In the genomic region with DNA sequence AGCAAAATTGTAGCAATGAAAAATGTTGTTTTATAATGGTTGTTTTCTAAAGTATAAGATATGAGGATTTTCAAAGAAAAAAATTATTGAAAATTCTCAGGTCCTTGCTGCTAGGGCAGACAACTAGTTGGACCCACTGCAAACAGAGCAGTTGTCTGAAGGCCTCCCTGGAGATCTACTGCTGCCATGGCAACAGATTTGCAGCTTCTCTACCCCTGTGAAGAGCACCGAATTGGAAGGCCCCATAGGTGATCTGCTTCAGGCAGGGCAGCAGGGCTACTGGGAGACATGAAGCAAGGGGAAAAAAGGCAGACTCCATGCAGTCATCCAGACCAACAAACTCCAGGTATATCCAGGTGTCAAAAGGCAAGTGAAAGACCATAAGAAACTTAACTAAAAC, we compare ENCODE assay signal across 19 mouse cellular contexts.
DNase-seq lines count a peak whose midpoint lies in the region; ATAC-seq and TF ChIP-seq lines count a peak whose summit lies in the region.
"Had no signal": no experiment of that assay in that cellular context is flagged by ENCODE, and none has a peak within 500 bp of the region (broad histone marks: within the 10 kb centered on the region; RNA-seq: fewer than 3 reads in every experiment).

No protein-coding gene starts in this region.

- H3K4me1 ChIP-seq in forebrain, embryonic 12.5 days: no peaks in the 10 kb centered on the region
- H3K4me1 ChIP-seq in forebrain, postnatal 0 days (ENCODE audit: insufficient read depth): no peaks in the 10 kb centered on the region
- peaks cover 3% of the 10 kb centered on the region; the same call in 1 of the 2 replicates for H3K4me1 ChIP-seq in hindbrain, embryonic 13.5 days (replicated peaks)
- H3K4me1 ChIP-seq in midbrain, postnatal 0 days (ENCODE audit: insufficient read depth, low read length): no peaks in the 10 kb centered on the region
- no peaks in the 10 kb centered on the region for H3K4me1 ChIP-seq in liver, embryonic 11.5 days (replicated peaks; ENCODE audit: control insufficient read depth, insufficient read depth, low read length)
- H3K4me1 ChIP-seq: embryonic facial prominence, embryonic 12.5 days; heart, embryonic 12.5 days; limb, embryonic 10.5 days; liver, embryonic 13.5 days; lung, embryonic 15.5 days had no signal

- peak; percentile 58; the same call in 1 of the 2 replicates for ATAC-seq in forebrain, embryonic 12.5 days (ENCODE audit: low FRiP score)
- ATAC-seq in forebrain, postnatal 0 days: no peak
- ATAC-seq in hindbrain, embryonic 13.5 days (ENCODE audit: low FRiP score): peak; percentile 46; the same call in 1 of the 2 replicates
- ATAC-seq in midbrain, postnatal 0 days (ENCODE audit: low FRiP score): no peak
- no peak for ATAC-seq in liver, embryonic 11.5 days (replicated peaks; ENCODE audit: low FRiP score)
- ATAC-seq: intestine, embryonic 16.5 days; Patski had no signal

- no peaks in the 10 kb centered on the region for H3K36me3 ChIP-seq in forebrain, embryonic 12.5 days (replicated peaks)
- H3K36me3 ChIP-seq in forebrain, postnatal 0 days (ENCODE audit: insufficient read depth): no peaks in the 10 kb centered on the region
- no peaks in the 10 kb centered on the region for H3K36me3 ChIP-seq in hindbrain, embryonic 13.5 days
- no peaks in the 10 kb centered on the region for H3K36me3 ChIP-seq in midbrain, postnatal 0 days (ENCODE audit: insufficient read depth, low read length)
- no peaks in the 10 kb centered on the region for H3K36me3 ChIP-seq in liver, embryonic 11.5 days (ENCODE audit: control insufficient read depth, insufficient read depth, low read length)
- H3K36me3 ChIP-seq: embryonic facial prominence, embryonic 12.5 days; heart, embryonic 12.5 days; limb, embryonic 10.5 days; liver, embryonic 13.5 days; lung, embryonic 15.5 days had no signal

- no peak overlapping the region for H3K27ac ChIP-seq in forebrain, embryonic 12.5 days
- H3K27ac ChIP-seq in forebrain, postnatal 0 days (ENCODE audit: low read depth, low read length): no peak overlapping the region
- H3K27ac ChIP-seq in hindbrain, embryonic 13.5 days: no peak overlapping the region
- H3K27ac ChIP-seq in midbrain, postnatal 0 days (ENCODE audit: low read depth, low read length): no peak overlapping the region
- H3K27ac ChIP-seq in liver, embryonic 11.5 days (ENCODE audit: low read depth, low read length): no peak overlapping the region
- H3K27ac ChIP-seq: embryonic facial prominence, embryonic 12.5 days; limb, embryonic 10.5 days; liver, embryonic 13.5 days; lung, embryonic 15.5 days had no signal

- no peak overlapping the region for H3K4me3 ChIP-seq in forebrain, embryonic 12.5 days (replicated peaks)
- H3K4me3 ChIP-seq in forebrain, postnatal 0 days (ENCODE audit: low read depth, low read length): no peak overlapping the region
- no peak overlapping the region for H3K4me3 ChIP-seq in hindbrain, embryonic 13.5 days
- H3K4me3 ChIP-seq in midbrain, postnatal 0 days (ENCODE audit: low read depth, low read length): no peak overlapping the region
- no peak overlapping the region for H3K4me3 ChIP-seq in liver, embryonic 11.5 days (ENCODE audit: low read depth, low read length)
- H3K4me3 ChIP-seq: embryonic facial prominence, embryonic 12.5 days; heart, embryonic 12.5 days; limb, embryonic 10.5 days; liver, embryonic 13.5 days; lung, embryonic 15.5 days; myocyte had no signal

- H3K4me2 ChIP-seq in forebrain, embryonic 12.5 days: no peak overlapping the region
- no peak overlapping the region for H3K4me2 ChIP-seq in forebrain, postnatal 0 days (ENCODE audit: low read depth)
- no peak overlapping the region for H3K4me2 ChIP-seq in hindbrain, embryonic 13.5 days
- H3K4me2 ChIP-seq in midbrain, postnatal 0 days (ENCODE audit: low read depth, low read length, poor library complexity, severe bottlenecking): no peak overlapping the region
- no peak overlapping the region for H3K4me2 ChIP-seq in liver, embryonic 11.5 days
- H3K4me2 ChIP-seq: embryonic facial prominence, embryonic 12.5 days; heart, embryonic 12.5 days; liver, embryonic 13.5 days; lung, embryonic 15.5 days had no signal

- TF ChIP-seq CTCF in forebrain, postnatal 0 days (IDR thresholded peaks at IDR 0.05; ENCODE audit: low read depth): no peak
- no peak for TF ChIP-seq CTCF in midbrain, postnatal 0 days (IDR thresholded peaks at IDR 0.05)

- H3K9ac ChIP-seq in forebrain, embryonic 12.5 days: no peak overlapping the region
- no peak overlapping the region for H3K9ac ChIP-seq in forebrain, postnatal 0 days
- H3K9ac ChIP-seq in hindbrain, embryonic 13.5 days: no peak overlapping the region
- no peak overlapping the region for H3K9ac ChIP-seq in midbrain, postnatal 0 days (replicated peaks; ENCODE audit: low read length, poor library complexity, severe bottlenecking)
- no peak overlapping the region for H3K9ac ChIP-seq in liver, embryonic 11.5 days (ENCODE audit: low read depth, low read length)
- H3K9ac ChIP-seq: embryonic facial prominence, embryonic 12.5 days; heart, embryonic 12.5 days; liver, embryonic 13.5 days; lung, embryonic 15.5 days had no signal

- no peaks in the 10 kb centered on the region for H3K27me3 ChIP-seq in forebrain, embryonic 12.5 days
- H3K27me3 ChIP-seq in forebrain, postnatal 0 days (ENCODE audit: insufficient read depth, low read length): no peaks in the 10 kb centered on the region
- no peaks in the 10 kb centered on the region for H3K27me3 ChIP-seq in hindbrain, embryonic 13.5 days
- H3K27me3 ChIP-seq in midbrain, postnatal 0 days (ENCODE audit: insufficient read depth, low read length): no peaks in the 10 kb centered on the region
- no peaks in the 10 kb centered on the region for H3K27me3 ChIP-seq in liver, embryonic 11.5 days (replicated peaks; ENCODE audit: control insufficient read depth, insufficient read depth, low read length)
- H3K27me3 ChIP-seq: embryonic facial prominence, embryonic 12.5 days; heart, embryonic 12.5 days; liver, embryonic 13.5 days; lung, embryonic 15.5 days; Patski had no signal

- no peak for DNase-seq in forebrain, postnatal 0 days
- peak; percentile 74 for DNase-seq in brain, adult 2 months (ENCODE audit: low read depth, low spot score)
- peak; percentile 46 for DNase-seq in midbrain, postnatal 0 days (ENCODE audit: low spot score)
- DNase-seq in kidney, adult 11 months: no peak
- DNase-seq in liver, embryonic 11.5 days (ENCODE audit: low spot score): no peak
- DNase-seq: adrenal gland, postnatal 25 days; gastrocnemius, postnatal 36 days; heart, postnatal 36 days; liver, embryonic 13.5 days; thymus, adult 2 months had no signal

- no peaks in the 10 kb centered on the region for H3K9me3 ChIP-seq in forebrain, embryonic 12.5 days
- no peaks in the 10 kb centered on the region for H3K9me3 ChIP-seq in forebrain, postnatal 0 days (ENCODE audit: low read length)
- H3K9me3 ChIP-seq in hindbrain, embryonic 13.5 days: no peaks in the 10 kb centered on the region
- H3K9me3 ChIP-seq in midbrain, postnatal 0 days (ENCODE audit: low read length): no peaks in the 10 kb centered on the region
- no peaks in the 10 kb centered on the region for H3K9me3 ChIP-seq in liver, embryonic 11.5 days (ENCODE audit: control insufficient read depth, low read length)
- H3K9me3 ChIP-seq: embryonic facial prominence, embryonic 12.5 days; limb, embryonic 10.5 days; liver, embryonic 13.5 days; lung, embryonic 15.5 days had no signal

- WGBS in forebrain, embryonic 12.5 days: 5% methylated on average over 1 of the region's 1 CpGs
- 4% methylated on average over 1 of the region's 1 CpGs for WGBS in forebrain, postnatal 0 days
- WGBS in hindbrain, embryonic 13.5 days: 0% methylated on average over 1 of the region's 1 CpGs
- 0% methylated on average over 1 of the region's 1 CpGs for WGBS in midbrain, postnatal 0 days
- 6% methylated on average over 1 of the region's 1 CpGs for WGBS in liver, embryonic 11.5 days

Comparison
In these comparisons a context has a peak if more than half of its experiments do, and no peak if none do; other contexts are left out.
1. ATAC-seq: peak in forebrain, embryonic 12.5 days (single experiment) and hindbrain, embryonic 13.5 days (single experiment); none in forebrain, postnatal 0 days (single experiment), midbrain, postnatal 0 days (single experiment) and liver, embryonic 11.5 days (single experiment).
2. DNase-seq: peak in brain, adult 2 months (single experiment) and midbrain, postnatal 0 days (single experiment); none in forebrain, postnatal 0 days (single experiment), kidney, adult 11 months (single experiment) and liver, embryonic 11.5 days (single experiment).